Mouse (Mus musculus): ENCODE data around the gene Lgals3.

DNA sequence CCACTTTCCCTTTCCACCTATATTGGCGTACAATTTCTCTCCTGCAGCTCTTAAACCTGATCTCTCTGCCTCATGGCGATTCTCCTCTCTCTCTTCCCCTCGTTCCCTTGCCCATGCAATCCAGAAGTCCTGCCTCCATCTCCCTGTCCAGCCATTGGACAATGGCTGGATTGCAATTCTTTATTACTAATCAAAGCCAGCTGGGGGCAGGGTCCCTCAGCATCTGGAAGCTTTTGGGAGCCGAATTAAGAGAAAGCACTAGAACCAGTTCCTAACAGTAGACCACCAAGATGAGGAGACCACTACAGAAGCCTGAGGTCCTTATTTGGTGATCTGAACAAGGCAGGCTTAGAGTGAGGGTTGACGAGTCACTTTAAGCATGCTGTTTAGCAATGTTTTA, 35.6 kb upstream of the Lgals3 start:
- no peak for TF ChIP-seq CTCF (IDR thresholded peaks at IDR 0.05; ENCODE audit: borderline replicate concordance, extremely low read depth, insufficient read depth, insufficient read length)
- TF ChIP-seq POLR2A (IDR thresholded peaks at IDR 0.05; ENCODE audit: borderline replicate concordance, extremely low read depth, insufficient read depth, insufficient read length, poor library complexity, severe bottlenecking), result no peak

Measured in brain, embryonic 14.5 days (tissue).